16 mouse cellular contexts compared by ENCODE assay signal in the genomic region with DNA sequence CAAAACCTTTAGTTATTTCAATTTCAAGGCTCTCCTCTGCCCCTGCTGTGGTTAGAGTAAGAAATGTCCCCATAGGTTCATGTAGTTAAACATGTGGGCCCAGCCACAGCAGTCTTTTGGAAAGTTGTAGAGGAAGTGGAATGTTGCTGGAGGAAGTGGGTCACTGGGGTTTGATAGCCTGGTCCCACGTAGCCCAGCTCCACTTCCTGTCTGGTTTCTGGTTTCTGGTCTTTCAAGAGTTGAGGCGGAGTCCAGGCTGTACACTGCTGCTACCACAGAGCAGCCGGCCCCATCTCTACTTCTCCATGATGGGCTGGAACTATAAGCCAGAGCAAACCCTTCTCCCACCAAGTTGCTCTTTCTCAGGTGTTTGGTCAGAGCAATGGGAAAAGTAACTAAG. TPM values are rescaled to one million over a fixed set of nuclear protein-coding genes. Genes with fewer than 3 reads are reported as not detected.
DNase-seq lines count a peak whose midpoint lies in the region; ATAC-seq and TF ChIP-seq lines count a peak whose summit lies in the region.
"Had no signal": no experiment of that assay in that cellular context is flagged by ENCODE, and none has a peak within 500 bp of the region (broad histone marks: within the 10 kb centered on the region; RNA-seq: fewer than 3 reads in every experiment).

No protein-coding gene starts in this region.

- no peaks in the 10 kb centered on the region for H3K27me3 ChIP-seq in liver, embryonic 11.5 days (replicated peaks; ENCODE audit: control insufficient read depth, insufficient read depth, low read length)
- H3K27me3 ChIP-seq in MEL (ENCODE audit: control insufficient read depth in 1 of 2, insufficient read depth in 2 of 2, low read length in 2 of 2), result no peaks in the 10 kb centered on the region
- no peaks in the 10 kb centered on the region; the same call in 1 of the 2 replicates for H3K27me3 ChIP-seq in liver, embryonic 12.5 days (replicated peaks)
- no peaks in the 10 kb centered on the region for H3K27me3 ChIP-seq in cerebellum, adult 2 months (ENCODE audit: control insufficient read depth, insufficient read depth, low read length)
- H3K27me3 ChIP-seq in forebrain, embryonic 10.5 days (ENCODE audit: poor library complexity, severe bottlenecking), result no peaks in the 10 kb centered on the region
- H3K27me3 ChIP-seq: forebrain, embryonic 15.5 days had no signal

- no peak for TF ChIP-seq POLR2A in MEL (IDR thresholded peaks at IDR 0.05; ENCODE audit: control insufficient read depth in 1 of 2, insufficient read depth in 1 of 2, low read depth in 1 of 2, low read length in 2 of 2, poor library complexity in 1 of 2)
- no peak for TF ChIP-seq POLR2A in cerebellum, adult 2 months (IDR thresholded peaks at IDR 0.05; ENCODE audit: borderline replicate concordance, insufficient read depth, low read length)

- H3K4me1 ChIP-seq in liver, embryonic 11.5 days (replicated peaks; ENCODE audit: control insufficient read depth, insufficient read depth, low read length), result no peaks in the 10 kb centered on the region
- H3K4me1 ChIP-seq in MEL (ENCODE audit: control insufficient read depth in 1 of 2, insufficient read depth in 2 of 2, low read length in 2 of 2), result no peaks in the 10 kb centered on the region; a peak in 1 of 4 replicates
- H3K4me1 ChIP-seq in liver, embryonic 12.5 days, result peaks cover 7% of the 10 kb centered on the region; the same call in 1 of the 2 replicates
- H3K4me1 ChIP-seq in cerebellum, adult 2 months (ENCODE audit: control insufficient read depth, insufficient read depth, low read length), result no peaks in the 10 kb centered on the region
- H3K4me1 ChIP-seq in forebrain, embryonic 10.5 days, result no peaks in the 10 kb centered on the region
- H3K4me1 ChIP-seq: forebrain, embryonic 15.5 days had no signal

- H3K4me3 ChIP-seq in liver, embryonic 11.5 days (ENCODE audit: low read depth, low read length), result no peak overlapping the region
- no peak overlapping the region for H3K4me3 ChIP-seq in MEL (ENCODE audit: control insufficient read depth in 1 of 2, insufficient read depth in 1 of 2, low read depth in 2 of 2, low read length in 2 of 2)
- no peak overlapping the region for H3K4me3 ChIP-seq in liver, embryonic 12.5 days
- no peak overlapping the region for H3K4me3 ChIP-seq in cerebellum, adult 2 months (replicated peaks; ENCODE audit: insufficient read depth, low read depth, low read length)
- no peak overlapping the region for H3K4me3 ChIP-seq in forebrain, embryonic 10.5 days
- H3K4me3 ChIP-seq: forebrain, embryonic 15.5 days; layer of hippocampus, adult 2 months; myocyte had no signal

- no peak for ATAC-seq in liver, embryonic 11.5 days (replicated peaks; ENCODE audit: low FRiP score)
- ATAC-seq in liver, embryonic 12.5 days, result peak; percentile 40; the same call in 1 of the 2 replicates
- ATAC-seq: forebrain, embryonic 15.5 days; intestine, postnatal 0 days had no signal

- no peak for TF ChIP-seq RAD21 in MEL (IDR thresholded peaks at IDR 0.05; ENCODE audit: low read depth, low read length)

- 48% methylated on average over 3 of the region's 3 CpGs for WGBS in liver, embryonic 11.5 days
- WGBS in liver, embryonic 12.5 days (ENCODE audit: insufficient replicate concordance), result 29% methylated on average over 3 of the region's 3 CpGs
- WGBS in cerebellum, adult 2 months, result 88% methylated on average over 3 of the region's 3 CpGs
- 75% methylated on average over 3 of the region's 3 CpGs for WGBS in forebrain, embryonic 10.5 days

- H3K79me2 ChIP-seq in MEL (ENCODE audit: control insufficient read depth, insufficient read depth, low read length, poor library complexity), result no peaks in the 10 kb centered on the region

- DNase-seq in liver (peak; percentile 29), MEL (ENCODE audit: low read depth, low spot score) (peak; percentile 24)
- no peak for DNase-seq in liver, embryonic 11.5 days (ENCODE audit: low spot score)
- peak; percentile 24 to 50 for DNase-seq in natural killer cell, adult 2 months (ENCODE audit: low spot score in 2 of 2)
- no peak for DNase-seq in cerebellum, adult 2 months
- no peak for DNase-seq in layer of hippocampus, adult 8-10 months (ENCODE audit: low spot score in 2 of 2)
- DNase-seq in forebrain, embryonic 10.5 days (ENCODE audit: extremely low spot score, low spot score), result no peak
- DNase-seq: cerebellum, postnatal 25 days; gastrocnemius, postnatal 25 days; heart, postnatal 4 days had no signal

- no peaks in the 10 kb centered on the region for H3K36me3 ChIP-seq in liver, embryonic 11.5 days (ENCODE audit: control insufficient read depth, insufficient read depth, low read length)
- no peaks in the 10 kb centered on the region for H3K36me3 ChIP-seq in MEL (ENCODE audit: control insufficient read depth in 1 of 2, insufficient read depth in 2 of 2, low read length in 2 of 2)
- no peaks in the 10 kb centered on the region for H3K36me3 ChIP-seq in liver, embryonic 12.5 days
- H3K36me3 ChIP-seq in forebrain, embryonic 10.5 days (replicated peaks), result no peaks in the 10 kb centered on the region
- H3K36me3 ChIP-seq: forebrain, embryonic 15.5 days had no signal

- H3K27ac ChIP-seq in liver, embryonic 11.5 days (ENCODE audit: low read depth, low read length), result no peak overlapping the region
- H3K27ac ChIP-seq in MEL (ENCODE audit: control insufficient read depth, low read depth, low read length), result no peak overlapping the region
- no peak overlapping the region for H3K27ac ChIP-seq in liver, embryonic 12.5 days
- no peak overlapping the region for H3K27ac ChIP-seq in cerebellum, adult 2 months (ENCODE audit: insufficient read depth, low read length)
- H3K27ac ChIP-seq in forebrain, embryonic 10.5 days, result no peak overlapping the region
- H3K27ac ChIP-seq: forebrain, embryonic 15.5 days; layer of hippocampus, adult 2 months had no signal

- H3K9me3 ChIP-seq in liver, embryonic 11.5 days (ENCODE audit: control insufficient read depth, low read length), result no peaks in the 10 kb centered on the region
- H3K9me3 ChIP-seq in MEL (replicated peaks; ENCODE audit: insufficient read depth, low read length), result no peaks in the 10 kb centered on the region
- no peaks in the 10 kb centered on the region for H3K9me3 ChIP-seq in liver, embryonic 12.5 days (replicated peaks)
- H3K9me3 ChIP-seq in forebrain, embryonic 10.5 days, result no peaks in the 10 kb centered on the region
- H3K9me3 ChIP-seq: forebrain, embryonic 15.5 days had no signal

- H3K9ac ChIP-seq in liver, embryonic 11.5 days (ENCODE audit: low read depth, low read length), result no peak overlapping the region
- no peak overlapping the region for H3K9ac ChIP-seq in MEL (ENCODE audit: control insufficient read depth, low read depth, low read length, poor library complexity, severe bottlenecking)
- no peak overlapping the region for H3K9ac ChIP-seq in liver, embryonic 12.5 days
- H3K9ac ChIP-seq: forebrain, embryonic 15.5 days had no signal

- TF ChIP-seq EP300 in MEL (IDR thresholded peaks at IDR 0.05; ENCODE audit: low read depth in 1 of 2, low read length in 2 of 2), result no peak

- no peak overlapping the region for H3K4me2 ChIP-seq in liver, embryonic 11.5 days
- no peak overlapping the region for H3K4me2 ChIP-seq in liver, embryonic 12.5 days
- H3K4me2 ChIP-seq: forebrain, embryonic 15.5 days had no signal

- no peak for TF ChIP-seq CTCF in MEL (IDR thresholded peaks at IDR 0.05 in 2 of 3, conservative IDR thresholded peaks at IDR 0.05 in 1 of 3; ENCODE audit: control insufficient read depth in 1 of 3, insufficient read depth in 1 of 3, low read depth in 2 of 3, low read length in 3 of 3, poor library complexity in 1 of 3, severe bottlenecking in 1 of 3)
- TF ChIP-seq CTCF in cerebellum, adult 2 months (IDR thresholded peaks at IDR 0.05; ENCODE audit: borderline replicate concordance, insufficient read depth, low read depth, low read length), result no peak

TF ChIP-seq in MEL, 35 proteins besides CTCF, POLR2A, EP300 and RAD21 (continues in another document):
- TF ChIP-seq USF2 (IDR thresholded peaks at IDR 0.05; ENCODE audit: borderline replicate concordance in 1 of 2, insufficient read depth in 1 of 2, low read depth in 1 of 2, low read length in 2 of 2) (no peak), SMC3 (IDR thresholded peaks at IDR 0.05; ENCODE audit: low read depth, low read length) (no peak), MEF2A (IDR thresholded peaks at IDR 0.05; ENCODE audit: extremely low read depth, insufficient replicate concordance, low read depth, low read length, poor library complexity, severe bottlenecking) (no peak), ZNF384 (IDR thresholded peaks at IDR 0.05; ENCODE audit: low read depth, low read length) (no peak)

RNA-seq across cellular contexts. Expression of gene Ccrl2, which starts 11.1 kb away (rescaled TPM):
- polyA plus RNA-seq in liver, embryonic 11.5 days (2014; fragmentation: Nextera tagmentation; extraction: Ambion mirVana), result 4.7 and 5.2 TPM in 2 replicates
- total RNA-seq in MEL (2012; rRNA removed), result 0.19 and 0.23 TPM in 2 replicates
- under 1 TPM in 1 of 2 experiments, not detected in 1; 0.75 TPM for polyA plus RNA-seq in MEL (2012; ENCODE audit: insufficient read depth in 1 of 2, insufficient read length in 2 of 2, low read depth in 1 of 2, low replicate concordance in 2 of 2, missing spikeins in 1 of 2)
- 12.2 and 13.4 TPM in 2 replicates for polyA plus RNA-seq in liver, embryonic 12.5 days (2016; fragmentation: Nextera tagmentation; extraction: Ambion mirVana)
- polyA plus RNA-seq in cerebellum, adult 2 months (2012; rRNA removed), result 1.1 and 2.2 TPM in 2 replicates
- total RNA-seq in layer of hippocampus, adult 8-10 months (2022), result 1 to 10 TPM in 2 of 4 experiments, under 1 TPM in 2; 0.62 to 4.0 (median 1.2) TPM
- 0.74 TPM in 2 replicates for polyA plus RNA-seq in forebrain, embryonic 10.5 days (2016; fragmentation: Nextera tagmentation; extraction: Ambion mirVana)

RNA-seq across cellular contexts. Expression of gene Ltf, which starts 27.2 kb away (rescaled TPM):
- polyA plus RNA-seq in liver, embryonic 11.5 days (2014; fragmentation: Nextera tagmentation; extraction: Ambion mirVana), result 7.2 and 8.8 TPM in 2 replicates
- not detected in 2 replicates for total RNA-seq in MEL (2012; rRNA removed)
- under 1 TPM in 1 of 2 experiments, not detected in 1; 0.11 TPM for polyA plus RNA-seq in MEL (2012; ENCODE audit: insufficient read depth in 1 of 2, insufficient read length in 2 of 2, low read depth in 1 of 2, low replicate concordance in 2 of 2, missing spikeins in 1 of 2)
- polyA plus RNA-seq in liver, embryonic 12.5 days (2016; fragmentation: Nextera tagmentation; extraction: Ambion mirVana), result 17.0 and 18.7 TPM in 2 replicates
- 0.49 and 1.6 TPM in 2 replicates for polyA plus RNA-seq in cerebellum, adult 2 months (2012; rRNA removed)
- total RNA-seq in layer of hippocampus, adult 8-10 months (2022), result not detected
- polyA plus RNA-seq in forebrain, embryonic 10.5 days (2016; fragmentation: Nextera tagmentation; extraction: Ambion mirVana), result not detected in 2 replicates
- total RNA-seq: gastrocnemius, postnatal 25 days; layer of hippocampus, adult 2 months had no signal
- polyA plus RNA-seq: myocyte had no signal

RNA-seq across cellular contexts. Expression of gene Rtp3, which starts 55.8 kb away (rescaled TPM):
- polyA plus RNA-seq in liver, embryonic 11.5 days (2014; fragmentation: Nextera tagmentation; extraction: Ambion mirVana), result 11.1 and 12.5 TPM in 2 replicates
- total RNA-seq in MEL (2012; rRNA removed), result not detected in 2 replicates
- not detected for polyA plus RNA-seq in MEL (2012; ENCODE audit: insufficient read depth in 1 of 2, insufficient read length in 2 of 2, low read depth in 1 of 2, low replicate concordance in 2 of 2, missing spikeins in 1 of 2)
- polyA plus RNA-seq in liver, embryonic 12.5 days (2016; fragmentation: Nextera tagmentation; extraction: Ambion mirVana), result 6.7 and 8.1 TPM in 2 replicates
- 0.34 and 0.63 TPM in 2 replicates for polyA plus RNA-seq in cerebellum, adult 2 months (2012; rRNA removed)
- under 1 TPM in 3 of 4 experiments, not detected in 1; 0.36 to 0.54 (median 0.40) TPM for total RNA-seq in layer of hippocampus, adult 8-10 months (2022)
- 0.27 TPM in 1 of 2 replicates, not detected in the other for polyA plus RNA-seq in forebrain, embryonic 10.5 days (2016; fragmentation: Nextera tagmentation; extraction: Ambion mirVana)
- polyA plus RNA-seq: forebrain, embryonic 15.5 days; limb, embryonic 11.5 days; myocyte had no signal

Comparison
In these comparisons a context has a peak if more than half of its experiments do, and no peak if none do; other contexts are left out.
1. DNase-seq: peak in liver (single experiment), MEL (single experiment) and natural killer cell, adult 2 months (2 of 2); none in liver, embryonic 11.5 days (single experiment), cerebellum, adult 2 months (0 of 2), layer of hippocampus, adult 8-10 months (0 of 2) and forebrain, embryonic 10.5 days (single experiment).